Mouse (Mus musculus) limb, embryonic 12.5 days (tissue): Measurements from ENCODE around the gene Specc1. TPM values are rescaled to one million over a fixed set of nuclear protein-coding genes. Genes with fewer than 3 reads are reported as not detected.

Experiments
- ATAC-seq: fragments of 200-750 bp; cut with Nextera tagmentation; 2 replicates; pipeline ENCODE4 v1.8.0; 2017; ENCODE audit warnings: low read depth, moderate TSS enrichment; ENCODE audit not compliant: insufficient number of reproducible peaks, insufficient read depth, low FRiP score, low TSS enrichment
- H3K27ac ChIP-seq: fragments of 300-500 bp; sonication (generic); 2 replicates; pipeline ENCODE4 v1.5.1; 2016; ENCODE audit warnings: mild to moderate bottlenecking, moderate library complexity
- H3K27me3 ChIP-seq: fragments of 300-500 bp; sonication (generic); 2 replicates; pipeline ENCODE4 v1.6.1; 2016; ENCODE audit warnings: mild to moderate bottlenecking, moderate library complexity
- H3K36me3 ChIP-seq: fragments of 300-500 bp; sonication (generic); 2 replicates; pipeline ENCODE4 v1.6.1; 2016; ENCODE audit warnings: mild to moderate bottlenecking, moderate library complexity
- H3K4me1 ChIP-seq: fragments of 300-500 bp; sonication (generic); replicated peaks from 2 replicates; pipeline ENCODE4 v1.6.1; 2016
- H3K4me2 ChIP-seq: fragments of 300-500 bp; sonication (generic); 2 replicates; pipeline ENCODE4 v1.6.1; 2016; ENCODE audit warnings: mild to moderate bottlenecking, moderate library complexity
- H3K4me3 ChIP-seq: fragments of 300-500 bp; sonication (generic); replicated peaks from 2 replicates; pipeline ENCODE4 v1.5.1; 2016; ENCODE audit warnings: mild to moderate bottlenecking
- H3K9ac ChIP-seq: fragments of 300-500 bp; sonication (generic); replicated peaks from 2 replicates; pipeline ENCODE4 v1.6.1; 2016; ENCODE audit warnings: mild to moderate bottlenecking, moderate library complexity
- H3K9me3 ChIP-seq: fragments of 300-500 bp; sonication (generic); 2 replicates; pipeline ENCODE4 v1.6.1; 2016; ENCODE audit warnings: mild to moderate bottlenecking, moderate library complexity
- WGBS: fragments of 180-500 bp; shearing (Covaris S2); methylation state at CpG from one replicate; pipeline ENCODE4 v1.1.7; 2016; 5-methylcytosine and 5-hydroxymethylcytosine counted together
- polyA plus RNA-seq: library from polyadenylated mRNA; unstranded; fragments of >200 nt; fragmentation: Nextera tagmentation; extraction: Ambion mirVana; gene quantifications from 2 replicates; pipeline ENCODE4 v1.2.1, GENCODE M21; 2016

The Specc1 gene
- polyA plus RNA-seq, 1 experiment from 2014 or later: 16.4 TPM

GRCm38 (mm10) chr11:62106401-62106871 is 149.9 kb downstream of the Specc1 start:
- no peak overlapping the region for H3K4me3 ChIP-seq
- no peaks in the 10 kb centered on the region for H3K4me1 ChIP-seq
- ATAC-seq: no peak
- WGBS: 76% methylated on average over 1 of the region's 1 CpGs
- no peak overlapping the region for H3K4me2 ChIP-seq
- H3K27ac ChIP-seq: no peak overlapping the region
- H3K36me3 ChIP-seq: no peaks in the 10 kb centered on the region
- no peaks in the 10 kb centered on the region for H3K9me3 ChIP-seq
- no peaks in the 10 kb centered on the region for H3K27me3 ChIP-seq
- no peak overlapping the region for H3K9ac ChIP-seq

- no peaks in the 10 kb centered on the region for H3K36me3 ChIP-seq
- H3K27me3 ChIP-seq: no peaks in the 10 kb centered on the region
- no peak overlapping the region for H3K9ac ChIP-seq
- WGBS: 88% methylated on average over 2 of the region's 2 CpGs
- no peaks in the 10 kb centered on the region for H3K9me3 ChIP-seq
- no peak overlapping the region for H3K27ac ChIP-seq
- no peak overlapping the region for H3K4me2 ChIP-seq
- no peak for ATAC-seq
- no peaks in the 10 kb centered on the region for H3K4me1 ChIP-seq
- H3K4me3 ChIP-seq: no peak overlapping the region
These were observed 150.8 kb downstream of the Specc1 start for GRCm38 (mm10) chr11:62107272-62107836.

- H3K36me3 ChIP-seq: peaks cover 10% of the 10 kb centered on the region
- no peak overlapping the region for H3K9ac ChIP-seq
- no peaks in the 10 kb centered on the region for H3K4me1 ChIP-seq
- H3K27ac ChIP-seq: no peak overlapping the region
- ATAC-seq: no peak
- H3K4me2 ChIP-seq: no peak overlapping the region
- WGBS: 88% methylated on average over 9 of the region's 9 CpGs
- H3K4me3 ChIP-seq: no peak overlapping the region
- H3K27me3 ChIP-seq: no peaks in the 10 kb centered on the region
- H3K9me3 ChIP-seq: no peaks in the 10 kb centered on the region
These were observed 162.0 kb downstream of the Specc1 start for GRCm38 (mm10) chr11:62118561-62118960.

GRCm38 (mm10) chr11:62119871-62120270 is 163.3 kb downstream of the Specc1 start:
- ATAC-seq: no peak
- Histone ChIP-seq H3K27me3 (no peaks in the 10 kb centered on the region), H3K4me2 (no peak overlapping the region), H3K4me3 (no peak overlapping the region), H3K4me1 (no peaks in the 10 kb centered on the region), H3K27ac (0 out of 2 replicates have a peak overlapping the region, but pooled peaks have one; percentile 12), H3K36me3 (peaks cover 10% of the 10 kb centered on the region), H3K9me3 (no peaks in the 10 kb centered on the region), H3K9ac (no peak overlapping the region)
- 60% methylated on average over 3 of the region's 3 CpGs for WGBS

GRCm38 (mm10) chr11:62121365-62121764 is 164.8 kb downstream of the Specc1 start:
- Histone ChIP-seq H3K4me1 (no peaks in the 10 kb centered on the region), H3K4me3 (no peak overlapping the region), H3K36me3 (peaks cover 10% of the 10 kb centered on the region), H3K4me2 (no peak overlapping the region), H3K9ac (no peak overlapping the region), H3K27ac (no peak overlapping the region), H3K27me3 (no peaks in the 10 kb centered on the region), H3K9me3 (no peaks in the 10 kb centered on the region)
- ATAC-seq: no peak
- WGBS: 71% methylated on average over 5 of the region's 5 CpGs

- H3K27me3 ChIP-seq: no peaks in the 10 kb centered on the region
- no peak overlapping the region for H3K27ac ChIP-seq
- H3K9me3 ChIP-seq: no peaks in the 10 kb centered on the region
- H3K36me3 ChIP-seq: peaks cover 14% of the 10 kb centered on the region; the same call in 1 of the 2 replicates
- no peaks in the 10 kb centered on the region for H3K4me1 ChIP-seq
- 38% methylated on average over 3 of the region's 3 CpGs for WGBS
- ATAC-seq: peak; percentile 66; the same call in 1 of the 2 replicates
- no peak overlapping the region for H3K4me3 ChIP-seq
- H3K4me2 ChIP-seq: no peak overlapping the region
- H3K9ac ChIP-seq: no peak overlapping the region
These were observed 171.1 kb downstream of the Specc1 start for GRCm38 (mm10) chr11:62127692-62128091.

- no peak overlapping the region for H3K9ac ChIP-seq
- no peak overlapping the region for H3K4me3 ChIP-seq
- peaks cover 18% of the 10 kb centered on the region; the same call in 1 of the 2 replicates for H3K36me3 ChIP-seq
- H3K4me1 ChIP-seq: no peaks in the 10 kb centered on the region
- ATAC-seq: no peak
- no peak overlapping the region for H3K27ac ChIP-seq
- no peak overlapping the region for H3K4me2 ChIP-seq
- no peaks in the 10 kb centered on the region for H3K27me3 ChIP-seq
- H3K9me3 ChIP-seq: no peaks in the 10 kb centered on the region
- 85% methylated on average over 8 of the region's 8 CpGs for WGBS
These were observed 171.6 kb downstream of the Specc1 start for GRCm38 (mm10) chr11:62128197-62128596.

GRCm38 (mm10) chr11:62130191-62130590 is 173.6 kb downstream of the Specc1 start:
- Histone ChIP-seq H3K9me3 (no peaks in the 10 kb centered on the region), H3K27ac (no peak overlapping the region), H3K27me3 (no peaks in the 10 kb centered on the region), H3K4me1 (no peaks in the 10 kb centered on the region), H3K4me2 (no peak overlapping the region), H3K36me3 (peaks cover 26% of the 10 kb centered on the region; the same call in 1 of the 2 replicates), H3K9ac (no peak overlapping the region), H3K4me3 (no peak overlapping the region)
- 75% methylated on average over 3 of the region's 3 CpGs for WGBS
- ATAC-seq: no peak

GRCm38 (mm10) chr11:62130685-62131295 is 174.2 kb downstream of the Specc1 start:
- H3K27ac ChIP-seq: no peak overlapping the region
- WGBS: 73% methylated on average over 2 of the region's 2 CpGs

GRCm38 (mm10) chr11:62131601-62132000 is 175.0 kb downstream of the Specc1 start:
- H3K4me3 ChIP-seq: no peak overlapping the region
- peaks cover 30% of the 10 kb centered on the region for H3K36me3 ChIP-seq
- no peak overlapping the region for H3K27ac ChIP-seq
- no peak overlapping the region for H3K4me2 ChIP-seq
- H3K4me1 ChIP-seq: no peaks in the 10 kb centered on the region
- no peaks in the 10 kb centered on the region for H3K27me3 ChIP-seq
- no peak overlapping the region for H3K9ac ChIP-seq
- WGBS: 80% methylated on average over 4 of the region's 4 CpGs
- no peak for ATAC-seq
- H3K9me3 ChIP-seq: no peaks in the 10 kb centered on the region

More at GRCm38 (mm10) chr11:62130685-62131295, 174.2 kb downstream of the Specc1 start:
- Histone ChIP-seq H3K4me1 (no peaks in the 10 kb centered on the region), H3K27me3 (no peaks in the 10 kb centered on the region), H3K36me3 (peaks cover 30% of the 10 kb centered on the region), H3K9ac (no peak overlapping the region), H3K9me3 (no peaks in the 10 kb centered on the region), H3K4me2 (no peak overlapping the region), H3K4me3 (no peak overlapping the region)
- ATAC-seq: no peak

- H3K9ac ChIP-seq: no peak overlapping the region
- no peak overlapping the region for H3K4me2 ChIP-seq
- ATAC-seq: no peak
- no peaks in the 10 kb centered on the region for H3K27me3 ChIP-seq
- H3K4me1 ChIP-seq: no peaks in the 10 kb centered on the region
- no peak overlapping the region for H3K4me3 ChIP-seq
- H3K9me3 ChIP-seq: no peaks in the 10 kb centered on the region
- 92% methylated on average over 2 of the region's 2 CpGs for WGBS
- no peak overlapping the region for H3K27ac ChIP-seq
- H3K36me3 ChIP-seq: peaks cover 24% of the 10 kb centered on the region
These were observed 177.6 kb downstream of the Specc1 start for GRCm38 (mm10) chr11:62134191-62134590.
